Mouse (Mus musculus): ENCODE data around the gene Gdf10. TPM values are rescaled to one million over a fixed set of nuclear protein-coding genes. Genes with fewer than 3 reads are reported as not detected.

Gdf10 gene
- total RNA-seq, 2 experiments from 2014 or later = 1.5 to 2.5 TPM

Other genes starting within 250 kb of the Gdf10 start
- gene Gdf2, start 17.5 kb downstream of the Gdf10 start, total RNA-seq (2021) = not detected
- gene Rbp3, start 30.4 kb downstream of the Gdf10 start, total RNA-seq (2021) = not detected
- gene Zfp488, start 55.2 kb downstream of the Gdf10 start, total RNA-seq (2021) = not detected
- gene Gm30083, start 91.6 kb downstream of the Gdf10 start, total RNA-seq (2021) = not detected
- gene Gm5460, start 93.2 kb downstream of the Gdf10 start, total RNA-seq (2021) = not detected
- not detected for gene Antxrl, start 129.1 kb downstream of the Gdf10 start, total RNA-seq (2021)
- gene Anxa8, start 162.4 kb downstream of the Gdf10 start, total RNA-seq (2021) = under 1 TPM; 0.54 to 0.67 TPM
- not detected for gene A630023A22Rik, start 179.2 kb downstream of the Gdf10 start, total RNA-seq (2021)
- gene Npy4r, start 228.9 kb downstream of the Gdf10 start, total RNA-seq (2021) = under 1 TPM; 0.10 TPM

All from gastrocnemius, postnatal 36 days (tissue).